Mouse (Mus musculus): Measurements from ENCODE around the gene Dhdds. TPM values are rescaled to one million over a fixed set of nuclear protein-coding genes. Genes with fewer than 3 reads are reported as not detected.

The Dhdds gene
- polyA plus RNA-seq, 1 experiment from 2014 or later: 23.1 TPM

DNA sequence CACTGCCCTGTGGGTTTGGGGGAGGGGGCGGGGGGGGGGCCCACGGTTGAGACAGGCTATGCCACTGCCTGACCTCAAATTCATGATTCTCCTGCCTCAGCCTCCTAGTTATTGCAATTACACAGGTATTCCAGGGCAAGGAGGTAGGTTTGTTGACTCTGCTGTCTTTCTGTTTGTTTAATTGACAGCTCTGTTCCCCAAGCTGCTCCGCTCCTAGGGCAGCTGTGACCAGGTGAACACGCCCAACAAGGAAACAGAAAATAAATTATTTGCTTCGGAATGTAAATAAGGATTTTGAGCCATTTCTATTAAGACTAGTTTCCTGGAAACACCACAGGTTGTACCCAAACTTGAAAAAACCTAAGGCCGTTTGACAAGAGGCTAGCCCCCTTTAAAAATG, 9.0 kb upstream of the Dhdds start:
- DNase-seq (ENCODE audit: low spot score) (peak; percentile 26), ATAC-seq (ENCODE audit: low FRiP score, low TSS enrichment) (peak; percentile 67; the same call in 1 of the 2 replicates)
- H3K4me3 ChIP-seq (ENCODE audit: low read depth, low read length): no peak overlapping the region
- H3K27ac ChIP-seq (replicated peaks): no peak overlapping the region
- H3K36me3 ChIP-seq (ENCODE audit: control insufficient read depth, insufficient read depth, low read length): no peaks in the 10 kb centered on the region
- H3K9me3 ChIP-seq (ENCODE audit: control insufficient read depth, low read length): no peaks in the 10 kb centered on the region
- 51% methylated on average over 6 of the region's 6 CpGs for WGBS
- H3K4me2 ChIP-seq (replicated peaks; ENCODE audit: low read depth): no peak overlapping the region
- H3K9ac ChIP-seq (ENCODE audit: low read length): no peak overlapping the region
- no peak for TF ChIP-seq EP300 (optimal IDR thresholded peaks at IDR 0.05)
- TF ChIP-seq CTCF (IDR thresholded peaks at IDR 0.05; ENCODE audit: low read depth): no peak
- no peaks in the 10 kb centered on the region for H3K4me1 ChIP-seq (replicated peaks; ENCODE audit: control insufficient read depth, insufficient read depth)
- no peaks in the 10 kb centered on the region for H3K27me3 ChIP-seq (ENCODE audit: control insufficient read depth, insufficient read depth, low read length)

DNA sequence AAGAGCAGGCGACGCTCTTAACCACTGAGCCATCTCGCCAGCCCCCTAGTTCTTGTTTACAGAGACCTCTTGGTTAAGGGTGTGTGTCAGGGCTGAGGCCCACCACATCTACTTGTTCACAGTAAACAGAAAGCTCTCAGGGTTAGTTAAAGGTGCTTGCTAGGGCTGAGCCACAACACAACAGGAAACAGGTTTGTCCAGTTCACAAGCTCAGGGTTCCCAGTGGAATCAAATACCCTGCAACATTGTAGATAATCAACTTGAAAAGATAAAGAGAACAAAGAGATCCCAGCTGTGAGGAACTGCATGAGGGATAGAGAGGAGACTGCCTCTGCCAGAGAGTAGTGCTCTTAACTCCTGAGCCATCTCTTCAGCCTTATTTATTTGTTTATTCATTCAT, 6.1 kb upstream of the Dhdds start:
- H3K4me1 ChIP-seq (replicated peaks; ENCODE audit: control insufficient read depth, insufficient read depth): no peaks in the 10 kb centered on the region
- H3K4me3 ChIP-seq (ENCODE audit: low read depth, low read length): no peak overlapping the region
- no peak overlapping the region for H3K9ac ChIP-seq (ENCODE audit: low read length)
- no peaks in the 10 kb centered on the region for H3K36me3 ChIP-seq (ENCODE audit: control insufficient read depth, insufficient read depth, low read length)
- TF ChIP-seq EP300 (optimal IDR thresholded peaks at IDR 0.05) (no peak), CTCF (IDR thresholded peaks at IDR 0.05; ENCODE audit: low read depth) (no peak)
- H3K27ac ChIP-seq (replicated peaks): no peak overlapping the region
- H3K4me2 ChIP-seq (replicated peaks; ENCODE audit: low read depth): no peak overlapping the region
- no peak for DNase-seq (ENCODE audit: low spot score)
- 63% methylated on average over 3 of the region's 3 CpGs for whole genome bisulfite sequencing
- H3K9me3 ChIP-seq (ENCODE audit: control insufficient read depth, low read length): no peaks in the 10 kb centered on the region
- no peak for ATAC-seq (ENCODE audit: low FRiP score, low TSS enrichment)
- no peaks in the 10 kb centered on the region for H3K27me3 ChIP-seq (ENCODE audit: control insufficient read depth, insufficient read depth, low read length)

DNA sequence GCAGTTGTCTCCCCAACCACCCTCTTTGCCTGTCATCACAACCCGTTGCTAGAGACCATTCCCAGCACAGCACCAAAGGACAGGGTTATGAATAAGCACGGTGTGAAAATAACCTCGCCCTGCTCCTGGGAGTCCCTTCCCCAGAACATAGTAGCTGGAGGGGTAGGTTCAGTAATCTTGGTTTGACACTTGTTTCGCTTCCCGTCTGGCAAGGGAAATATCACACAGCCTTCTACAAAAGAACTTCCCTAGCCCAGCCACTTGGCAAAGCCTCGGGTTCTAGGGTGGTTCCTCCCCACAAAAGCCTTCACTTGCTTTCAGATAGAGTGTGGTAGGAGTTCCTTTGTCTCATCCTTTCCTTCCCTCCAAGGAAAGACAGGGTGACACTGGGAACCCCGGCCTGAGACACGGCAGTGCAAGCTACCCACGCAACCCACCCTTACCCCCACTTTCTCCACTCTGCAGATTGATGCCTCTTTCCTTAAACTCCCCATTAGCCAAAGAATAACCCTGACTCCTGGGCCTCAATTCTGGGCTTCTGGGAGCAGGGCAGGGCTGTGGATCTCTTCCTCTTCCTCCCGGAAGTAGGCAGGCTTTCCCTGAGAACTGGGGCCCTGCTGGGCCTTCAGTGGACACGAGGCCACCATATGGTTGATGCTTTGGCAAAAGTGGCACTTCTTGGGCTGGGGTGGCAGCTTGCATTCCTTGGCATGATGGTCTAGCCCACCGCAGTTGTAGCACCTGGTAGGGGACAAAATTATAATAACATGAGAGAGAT, 5.1 kb upstream of the Dhdds start:
- no peak overlapping the region for H3K27ac ChIP-seq (replicated peaks)
- WGBS: 70% methylated on average over 12 of the region's 12 CpGs
- no peak overlapping the region for H3K4me3 ChIP-seq (ENCODE audit: low read depth, low read length)
- H3K9me3 ChIP-seq (ENCODE audit: control insufficient read depth, low read length): no peaks in the 10 kb centered on the region
- DNase-seq (ENCODE audit: low spot score) (no peak), ATAC-seq (ENCODE audit: low FRiP score, low TSS enrichment) (no peak)
- TF ChIP-seq EP300 (optimal IDR thresholded peaks at IDR 0.05) (no peak), CTCF (IDR thresholded peaks at IDR 0.05; ENCODE audit: low read depth) (no peak)
- no peak overlapping the region for H3K4me2 ChIP-seq (replicated peaks; ENCODE audit: low read depth)
- no peaks in the 10 kb centered on the region for H3K36me3 ChIP-seq (ENCODE audit: control insufficient read depth, insufficient read depth, low read length)
- no peaks in the 10 kb centered on the region for H3K27me3 ChIP-seq (ENCODE audit: control insufficient read depth, insufficient read depth, low read length)
- no peak overlapping the region for H3K9ac ChIP-seq (ENCODE audit: low read length)
- H3K4me1 ChIP-seq (replicated peaks; ENCODE audit: control insufficient read depth, insufficient read depth): no peaks in the 10 kb centered on the region

DNA sequence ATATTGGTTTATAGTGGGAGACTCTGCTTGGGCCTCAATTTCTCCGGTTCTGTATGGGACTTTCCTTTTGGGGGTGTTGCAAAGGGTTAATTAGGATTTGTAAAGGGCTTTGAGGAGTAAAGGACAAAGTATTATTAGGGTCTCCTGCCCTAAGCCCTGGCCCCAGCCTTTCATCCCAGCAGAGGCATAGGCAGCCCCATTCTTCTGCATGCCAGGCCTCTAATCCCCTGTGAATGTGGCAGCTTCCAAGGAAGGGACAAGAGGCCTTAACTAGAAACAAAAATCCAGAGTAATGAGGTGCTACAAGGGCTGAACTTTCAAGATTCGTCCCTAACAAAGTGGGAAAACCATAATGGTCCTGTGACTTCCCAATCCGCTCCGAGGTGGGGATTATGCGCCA, 2.2 kb upstream of the Dhdds start:
- Histone ChIP-seq H3K9me3 (ENCODE audit: control insufficient read depth, low read length) (no peaks in the 10 kb centered on the region), H3K27me3 (ENCODE audit: control insufficient read depth, insufficient read depth, low read length) (no peaks in the 10 kb centered on the region), H3K9ac (ENCODE audit: low read length) (no peak overlapping the region), H3K4me3 (ENCODE audit: low read depth, low read length) (no peak overlapping the region), H3K36me3 (ENCODE audit: control insufficient read depth, insufficient read depth, low read length) (no peaks in the 10 kb centered on the region), H3K27ac (replicated peaks) (no peak overlapping the region), H3K4me1 (replicated peaks; ENCODE audit: control insufficient read depth, insufficient read depth) (no peaks in the 10 kb centered on the region), H3K4me2 (replicated peaks; ENCODE audit: low read depth) (no peak overlapping the region)
- ATAC-seq (ENCODE audit: low FRiP score, low TSS enrichment) (no peak), DNase-seq (ENCODE audit: low spot score) (no peak)
- TF ChIP-seq CTCF (IDR thresholded peaks at IDR 0.05; ENCODE audit: low read depth): no peak
- no peak for TF ChIP-seq EP300 (optimal IDR thresholded peaks at IDR 0.05)
- WGBS: 77% methylated on average over 5 of the region's 5 CpGs

DNA sequence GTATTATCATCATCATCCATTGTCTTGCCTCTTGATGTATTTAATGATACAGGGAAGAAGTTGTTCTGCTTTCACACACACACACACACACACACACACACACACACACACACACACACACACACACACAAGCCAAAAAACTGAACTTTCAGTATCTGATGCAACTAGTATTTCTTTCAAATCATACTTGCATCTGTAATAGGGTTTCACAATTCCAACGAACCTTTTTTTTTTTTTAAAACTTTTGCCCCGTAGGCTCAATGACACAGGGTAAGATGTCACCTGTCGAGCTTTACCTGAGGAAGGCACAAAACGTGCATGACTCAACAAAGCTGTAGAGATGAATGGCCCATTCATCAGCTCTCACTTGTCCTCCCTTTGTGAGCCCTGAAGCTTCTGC, 1.5 kb upstream of the Dhdds start:
- Histone ChIP-seq H3K36me3 (ENCODE audit: control insufficient read depth, insufficient read depth, low read length) (no peaks in the 10 kb centered on the region), H3K27me3 (ENCODE audit: control insufficient read depth, insufficient read depth, low read length) (no peaks in the 10 kb centered on the region), H3K4me2 (replicated peaks; ENCODE audit: low read depth) (no peak overlapping the region), H3K4me3 (ENCODE audit: low read depth, low read length) (no peak overlapping the region), H3K27ac (replicated peaks) (no peak overlapping the region), H3K4me1 (replicated peaks; ENCODE audit: control insufficient read depth, insufficient read depth) (no peaks in the 10 kb centered on the region), H3K9ac (ENCODE audit: low read length) (no peak overlapping the region), H3K9me3 (ENCODE audit: control insufficient read depth, low read length) (no peaks in the 10 kb centered on the region)
- ATAC-seq (ENCODE audit: low FRiP score, low TSS enrichment): no peak
- TF ChIP-seq CTCF (IDR thresholded peaks at IDR 0.05; ENCODE audit: low read depth): no peak
- no peak for TF ChIP-seq EP300 (optimal IDR thresholded peaks at IDR 0.05)
- DNase-seq (ENCODE audit: low spot score): no peak
- 51% methylated on average over 4 of the region's 4 CpGs for WGBS

DNA sequence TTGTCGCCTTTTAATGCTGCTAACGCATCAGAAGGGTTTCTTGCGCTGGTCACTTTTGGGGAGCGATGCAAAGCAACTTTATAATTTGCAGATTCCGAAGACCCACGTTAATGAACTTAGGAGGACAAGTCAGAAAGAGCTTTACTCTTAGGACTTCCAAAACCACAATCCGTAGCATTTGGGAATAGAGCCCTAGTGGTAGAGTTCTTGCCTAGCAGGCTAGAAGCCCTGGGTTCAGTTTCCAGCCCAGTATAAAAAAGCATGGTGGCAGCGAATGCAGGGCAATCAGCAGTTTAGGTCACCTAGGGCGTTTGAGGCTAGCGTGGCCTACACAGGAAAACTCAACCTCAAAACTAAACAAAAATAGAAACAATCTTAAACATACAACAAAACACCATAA, 992 bp upstream of the Dhdds start:
- ATAC-seq (ENCODE audit: low FRiP score, low TSS enrichment) (no peak), DNase-seq (ENCODE audit: low spot score) (no peak)
- H3K27me3 ChIP-seq (ENCODE audit: control insufficient read depth, insufficient read depth, low read length): no peaks in the 10 kb centered on the region
- H3K9ac ChIP-seq (ENCODE audit: low read length): no peak overlapping the region
- 54% methylated on average over 10 of the region's 10 CpGs for WGBS
- H3K4me1 ChIP-seq (replicated peaks; ENCODE audit: control insufficient read depth, insufficient read depth): no peaks in the 10 kb centered on the region
- H3K9me3 ChIP-seq (ENCODE audit: control insufficient read depth, low read length): no peaks in the 10 kb centered on the region
- TF ChIP-seq EP300 (optimal IDR thresholded peaks at IDR 0.05) (no peak), CTCF (IDR thresholded peaks at IDR 0.05; ENCODE audit: low read depth) (no peak)
- H3K27ac ChIP-seq (replicated peaks): no peak overlapping the region
- H3K36me3 ChIP-seq (ENCODE audit: control insufficient read depth, insufficient read depth, low read length): no peaks in the 10 kb centered on the region
- H3K4me3 ChIP-seq (ENCODE audit: low read depth, low read length): no peak overlapping the region
- no peak overlapping the region for H3K4me2 ChIP-seq (replicated peaks; ENCODE audit: low read depth)

Measured in stomach, postnatal 0 days (tissue).